Mouse (Mus musculus): Measurements from ENCODE around the gene Wdr89.

DNA sequence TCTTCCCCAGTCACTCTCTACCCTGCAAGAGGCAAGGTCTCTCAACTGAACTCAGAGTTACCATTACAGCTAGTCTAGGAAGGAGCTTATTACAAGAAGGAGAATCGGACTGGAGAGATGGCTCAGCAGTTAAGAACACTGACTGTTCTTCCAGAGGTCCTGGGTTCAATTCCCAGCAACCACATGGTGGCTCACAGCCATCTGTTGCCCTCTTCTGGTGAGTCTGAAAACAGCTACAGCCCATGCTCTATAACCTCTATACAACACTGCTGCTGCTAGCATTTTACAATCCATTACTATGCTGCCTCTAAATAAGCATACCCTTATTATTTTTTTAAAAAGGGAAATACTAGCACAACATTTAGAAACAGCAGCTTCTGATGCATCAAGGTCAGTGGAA lies 23.6 kb downstream of the Wdr89 start:
- TF ChIP-seq CTCF (IDR thresholded peaks at IDR 0.05; ENCODE audit: low read depth) (peak; percentile 23), EP300 (IDR thresholded peaks at IDR 0.05; ENCODE audit: low read depth) (no peak)
